Mouse (Mus musculus) macrophage (primary cell): Measurements from ENCODE around the gene Yipf4. TPM values are rescaled to one million over a fixed set of nuclear protein-coding genes. Genes with fewer than 3 reads are reported as not detected.
A peak's percentile ranks its signal among the peaks of the same experiment; 100 is the strongest.

Source experiments
- H3K27ac ChIP-seq: fragments of 350-480 bp; formaldehyde crosslinking; 2 replicates; pipeline ENCODE4 v1.9.0; 2021
- H3K36me3 ChIP-seq: fragments of 350-480 bp; formaldehyde crosslinking; 2 replicates; pipeline ENCODE4 v1.9.0; 2021; ENCODE audit errors: inconsistent target
- H3K4me3 ChIP-seq: fragments of 350-480 bp; formaldehyde crosslinking; 2 replicates; pipeline ENCODE4 v1.9.0; 2021; ENCODE audit errors: inconsistent target
- H3K79me2 ChIP-seq: fragments of 350-480 bp; formaldehyde crosslinking; 2 replicates; pipeline ENCODE4 v1.9.0; 2021; ENCODE audit errors: inconsistent target
- WGBS: methylation state at CpG from one replicate; pipeline ENCODE4 v1.1.7; 2026; ENCODE audit warnings: inconsistent platforms; ENCODE audit not compliant: missing documents; 5-methylcytosine and 5-hydroxymethylcytosine counted together
- polyA plus RNA-seq: library from polyadenylated mRNA; stranded (reverse); fragments of 250-400 nt; gene quantifications from 3 replicates; pipeline ENCODE4 v1.2.4, GENCODE M21; 2018; ENCODE audit warnings: inconsistent platforms

Gene Yipf4
- polyA plus RNA-seq, 1 experiment from 2014 or later = 33.6 TPM

- Histone ChIP-seq H3K4me3 (no peak overlapping the region), H3K27ac (no peak overlapping the region), H3K79me2 (peaks cover 23% of the 10 kb centered on the region), H3K36me3 (peaks cover 37% of the 10 kb centered on the region)
- WGBS = 79% methylated on average over 3 of the region's 3 CpGs
These were observed 2.3 kb downstream of the Yipf4 start for GRCm38 (mm10) chr17:74491565-74491964.

DNA sequence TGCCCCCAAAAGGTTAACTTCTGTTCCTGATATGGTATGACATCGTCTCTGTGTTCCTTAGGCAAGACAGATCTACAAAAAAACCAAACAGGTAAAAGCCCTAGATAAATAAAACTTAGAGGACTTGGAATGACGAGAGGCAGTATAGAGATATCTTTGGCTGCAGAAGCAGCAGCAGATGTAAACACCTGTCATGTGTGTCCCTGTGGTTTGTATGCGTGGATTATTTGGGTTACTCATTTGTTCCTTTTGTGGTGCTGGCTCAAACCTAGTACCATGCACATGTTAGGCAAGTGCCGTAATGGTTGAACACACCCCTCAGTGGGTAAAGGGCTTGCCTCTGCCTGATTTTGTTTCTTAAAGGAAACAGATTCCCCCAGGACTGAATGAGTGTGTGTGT, 10.9 kb downstream of the Yipf4 start:
- no peaks in the 10 kb centered on the region for H3K79me2 ChIP-seq

GRCm38 (mm10) chr17:74501085-74501484, 11.8 kb downstream of the Yipf4 start:
- Histone ChIP-seq H3K36me3 (peaks cover 31% of the 10 kb centered on the region), H3K4me3 (no peak overlapping the region), H3K79me2 (no peaks in the 10 kb centered on the region), H3K27ac (no peak overlapping the region)

More for the DNA sequence above, 10.9 kb downstream of the Yipf4 start:
- peaks cover 40% of the 10 kb centered on the region for H3K36me3 ChIP-seq
- 92% methylated on average over 4 of the region's 4 CpGs for WGBS
- H3K4me3 ChIP-seq = no peak overlapping the region
- H3K27ac ChIP-seq = no peak overlapping the region

- no peak overlapping the region for H3K4me3 ChIP-seq
- WGBS = 100% methylated on average over 2 of the region's 2 CpGs
- no peaks in the 10 kb centered on the region for H3K79me2 ChIP-seq
- no peak overlapping the region for H3K27ac ChIP-seq
- no peaks in the 10 kb centered on the region for H3K36me3 ChIP-seq
These were observed 18.6 kb downstream of the Yipf4 start for GRCm38 (mm10) chr17:74507934-74508333.

DNA sequence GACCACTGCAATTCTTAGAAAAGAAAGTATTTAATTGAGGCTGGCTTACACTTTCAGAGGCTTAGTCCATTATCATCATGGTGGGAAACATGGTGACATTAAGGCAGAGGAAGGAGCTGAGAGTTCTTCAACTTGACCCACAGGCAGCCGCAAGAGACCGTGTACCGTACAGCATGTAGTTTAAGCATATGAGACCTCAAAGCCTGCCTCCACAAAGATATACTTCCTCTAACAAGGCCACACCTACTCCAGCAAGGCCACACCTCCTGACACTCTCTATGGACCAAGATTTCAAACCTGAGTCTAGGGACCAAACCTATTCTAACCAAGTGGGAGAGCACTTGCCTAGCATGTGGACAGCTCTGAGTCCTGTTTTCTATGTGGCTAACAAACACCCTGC, 19.3 kb downstream of the Yipf4 start:
- WGBS = 37% methylated on average over 3 of the region's 3 CpGs
- no peaks in the 10 kb centered on the region for H3K79me2 ChIP-seq
- H3K27ac ChIP-seq = no peak overlapping the region
- no peak overlapping the region for H3K4me3 ChIP-seq
- no peaks in the 10 kb centered on the region for H3K36me3 ChIP-seq

- H3K4me3 ChIP-seq = no peak overlapping the region
- H3K36me3 ChIP-seq = no peaks in the 10 kb centered on the region
- H3K79me2 ChIP-seq = no peaks in the 10 kb centered on the region
- H3K27ac ChIP-seq = no peak overlapping the region
- WGBS = 71% methylated on average over 2 of the region's 2 CpGs
These were observed 23.0 kb downstream of the Yipf4 start for GRCm38 (mm10) chr17:74512308-74512707.

GRCm38 (mm10) chr17:74522797-74523723, 33.8 kb downstream of the Yipf4 start:
- H3K36me3 ChIP-seq = no peaks in the 10 kb centered on the region
- no peak overlapping the region for H3K4me3 ChIP-seq
- peak overlapping the region; percentile 51 for H3K27ac ChIP-seq
- H3K79me2 ChIP-seq = no peaks in the 10 kb centered on the region
- 57% methylated on average over 8 of the region's 8 CpGs for WGBS

DNA sequence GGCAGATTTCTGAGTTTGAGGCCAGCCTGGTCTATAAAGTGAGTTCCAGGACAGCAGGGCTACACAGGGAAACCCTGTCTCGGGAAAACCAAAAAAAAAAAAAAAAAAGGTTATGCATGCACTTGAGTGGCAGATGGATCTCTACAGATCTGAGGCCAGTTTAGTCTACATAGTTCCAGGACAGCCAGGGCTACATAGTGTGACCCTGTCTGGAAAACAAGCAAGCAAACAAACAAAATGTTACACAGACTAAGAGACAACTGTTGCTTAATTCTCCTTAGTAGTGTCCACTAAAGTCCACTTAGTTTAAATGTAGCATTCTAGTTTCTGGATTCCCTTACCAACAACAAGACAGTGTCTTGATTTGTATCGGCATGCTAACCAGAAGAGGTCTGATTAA, 36.8 kb downstream of the Yipf4 start:
- 82% methylated on average over 2 of the region's 2 CpGs for WGBS
- Histone ChIP-seq H3K4me3 (no peak overlapping the region), H3K79me2 (peaks cover 24% of the 10 kb centered on the region), H3K27ac (peak overlapping the region; percentile 92), H3K36me3 (no peaks in the 10 kb centered on the region)

GRCm38 (mm10) chr17:74526806-74527653, 37.7 kb downstream of the Yipf4 start:
- Histone ChIP-seq H3K4me3 (peak overlapping the region; percentile 25), H3K79me2 (peaks cover 33% of the 10 kb centered on the region), H3K27ac (peak overlapping the region; percentile 92), H3K36me3 (no peaks in the 10 kb centered on the region)
- WGBS = 57% methylated on average over 9 of the region's 9 CpGs

DNA sequence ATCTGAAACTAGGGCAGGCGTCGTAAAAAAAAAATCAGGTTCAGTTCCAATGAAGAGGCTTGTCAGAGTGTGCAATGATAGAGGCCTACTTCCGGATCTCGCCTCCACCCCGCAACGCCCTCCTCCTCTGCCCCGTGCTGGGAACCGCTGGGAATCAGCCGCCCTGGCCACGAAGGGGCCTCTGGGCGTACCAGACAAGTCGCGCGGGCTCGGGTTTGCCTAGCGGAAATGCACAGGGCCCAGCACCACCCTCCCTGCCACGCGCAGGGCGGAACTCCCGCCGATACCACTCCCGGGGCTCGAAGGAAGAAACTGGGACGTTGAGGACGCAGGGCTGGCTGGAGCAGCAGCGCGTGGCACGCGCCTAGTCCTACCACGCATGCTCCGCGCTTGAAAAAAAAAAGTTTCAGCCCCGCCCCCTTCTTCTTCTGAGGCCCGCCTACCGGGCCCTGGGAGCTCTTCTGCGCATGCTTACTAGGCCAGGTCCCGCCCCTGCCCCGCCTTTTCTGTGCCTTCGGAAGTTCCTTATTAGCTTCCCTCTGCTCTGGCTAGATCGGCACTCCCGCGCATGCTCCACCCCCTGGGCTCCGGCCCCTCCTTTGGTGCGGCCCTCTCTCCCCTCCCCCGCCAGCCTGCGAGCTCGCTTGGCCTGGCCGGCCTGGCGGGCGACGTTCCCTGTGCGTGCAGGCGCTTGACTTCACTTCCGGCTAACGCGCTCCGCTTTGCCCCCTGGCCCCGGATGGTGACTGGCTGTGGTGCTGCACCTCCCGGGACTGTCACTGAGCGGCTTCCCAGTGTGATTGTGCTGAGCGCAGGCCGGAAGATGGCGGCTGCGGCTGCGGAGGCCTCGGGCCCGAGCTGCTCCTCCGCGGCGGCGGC, 38.7 kb downstream of the Yipf4 start, which contains the start of gene Birc6:
TSS of gene Birc6 (plus strand) at position 567 of the 879 bp plus-strand sequence.
- WGBS = under 1% methylated on average over 64 of the region's 71 CpGs
- Histone ChIP-seq H3K27ac (peak within 1 kb of the TSS; percentile 92), H3K36me3 (no peaks in the 10 kb centered on the region), H3K79me2 (peaks cover 42% of the 10 kb centered on the region), H3K4me3 (peak within 1 kb of the TSS; percentile 74)

- Histone ChIP-seq H3K79me2 (peaks cover 51% of the 10 kb centered on the region), H3K4me3 (peak overlapping the region; percentile 74), H3K36me3 (no peaks in the 10 kb centered on the region), H3K27ac (peak overlapping the region; percentile 66)
- WGBS = under 1% methylated on average over 63 of the region's 72 CpGs
These were observed 39.6 kb downstream of the Yipf4 start for GRCm38 (mm10) chr17:74528648-74529532.

DNA sequence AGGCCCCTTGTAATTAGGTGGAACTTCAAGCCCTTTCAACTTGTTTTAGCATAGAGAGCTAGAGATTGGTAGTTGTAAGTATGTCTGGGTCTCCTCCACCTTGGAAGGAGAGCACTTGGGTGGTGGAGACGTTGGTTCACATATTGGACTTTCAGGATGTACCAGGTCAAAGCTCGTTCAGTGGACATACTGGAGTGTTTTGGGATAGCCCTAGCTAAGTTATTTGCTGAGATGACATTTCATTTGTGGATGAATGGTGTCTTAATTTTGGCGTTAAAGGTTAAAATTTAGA, 40.2 kb downstream of the Yipf4 start:
- H3K36me3 ChIP-seq = no peaks in the 10 kb centered on the region
- WGBS = 23% methylated on average over 3 of the region's 3 CpGs
- H3K4me3 ChIP-seq = peak overlapping the region; percentile 74
- H3K27ac ChIP-seq = peak overlapping the region; percentile 66
- H3K79me2 ChIP-seq = peaks cover 57% of the 10 kb centered on the region

- H3K27ac ChIP-seq = no peak overlapping the region
- no peaks in the 10 kb centered on the region for H3K36me3 ChIP-seq
- H3K79me2 ChIP-seq = peaks cover 100% of the 10 kb centered on the region
- WGBS = 97% methylated on average over 4 of the region's 4 CpGs
- H3K4me3 ChIP-seq = no peak overlapping the region
These were observed 45.7 kb downstream of the Yipf4 start for GRCm38 (mm10) chr17:74534971-74535370.
